Mouse (Mus musculus): ENCODE data around the gene Cip2a.
A peak's percentile ranks its signal among the peaks of the same experiment; 100 is the strongest.

The Cip2a gene

GRCm38 (mm10) chr16:48993559-48994342 lies at the start of gene Cip2a, which contains the start of gene Dzip3:
Gene Cip2a, plus strand, starts transcription at chr16:48994185.
Gene Dzip3, minus strand, starts transcription at chr16:48994165.
- peak; percentile 84 to 86 for DNase-seq

- DNase-seq, result no peak
These were observed 21.0 kb upstream of the Cip2a start for GRCm38 (mm10) chr16:48972996-48973395.

- no peak for DNase-seq
These were observed 20.4 kb upstream of the Cip2a start for GRCm38 (mm10) chr16:48973548-48973947.

DNA sequence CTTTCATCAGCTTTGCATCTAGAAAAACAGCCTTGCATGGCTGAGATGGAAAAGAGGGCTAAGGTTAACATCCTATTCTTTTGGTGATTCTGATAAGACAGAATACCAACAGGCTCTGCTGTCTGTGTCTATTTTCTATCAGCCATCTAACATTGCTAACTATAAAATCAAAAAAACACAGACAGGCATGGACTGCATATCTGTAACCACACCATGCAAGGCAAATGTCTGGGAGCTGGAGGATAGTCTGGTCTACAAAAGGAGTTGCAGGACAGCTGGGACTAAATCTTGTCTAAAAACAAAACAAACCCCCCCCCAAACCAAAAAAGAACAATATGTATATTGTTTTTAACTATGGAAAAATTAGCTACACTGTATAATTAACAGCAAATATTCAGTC lies 14.0 kb upstream of the Cip2a start:
- DNase-seq, result no peak

DNA sequence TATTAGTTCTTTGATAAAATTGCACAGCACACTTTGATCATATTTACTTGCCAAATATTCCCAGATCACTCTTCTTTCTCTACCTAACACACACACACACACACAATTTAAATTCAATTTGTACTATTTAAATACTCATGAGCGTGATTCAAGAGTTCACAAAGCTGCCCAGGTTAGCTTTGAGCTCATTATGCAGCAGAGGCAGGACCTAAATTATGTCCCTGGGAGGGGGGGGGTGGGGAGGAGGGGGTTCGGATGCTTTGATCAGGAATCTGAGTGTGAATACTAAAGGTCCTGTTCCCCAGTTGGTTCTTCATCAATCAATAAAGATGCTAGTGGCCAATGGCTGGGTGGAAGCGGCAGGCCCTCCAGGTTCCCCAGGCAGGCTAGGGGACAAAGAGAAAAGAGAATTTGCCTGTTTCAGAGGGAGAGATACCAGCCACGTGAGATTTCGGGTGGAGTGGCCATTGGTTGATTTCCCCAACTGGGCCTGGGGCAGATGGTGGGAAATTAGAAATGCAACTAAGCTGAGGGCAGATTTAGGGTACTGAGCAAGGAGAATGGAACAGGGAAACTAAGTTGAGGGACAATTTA lies 8.9 kb upstream of the Cip2a start:
- no peak for DNase-seq

DNA sequence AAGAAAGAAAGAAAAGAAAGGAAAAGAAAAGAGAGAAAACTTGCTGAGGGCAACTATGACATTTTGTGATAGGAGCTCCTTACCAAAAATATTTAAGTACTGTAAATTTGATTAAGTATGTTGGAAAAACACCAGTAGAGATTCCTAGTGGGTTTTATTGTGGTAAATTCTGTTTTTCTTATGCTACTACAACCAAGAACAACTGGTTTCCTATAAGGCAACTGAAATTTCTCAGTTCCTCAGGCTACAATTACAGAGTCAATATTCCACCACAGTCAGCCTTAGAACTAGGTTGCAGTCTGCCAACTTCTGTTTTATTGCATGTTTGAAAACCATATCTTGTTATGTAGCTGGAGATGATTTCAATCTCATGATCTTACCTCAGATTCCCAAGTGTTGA lies 4.3 kb upstream of the Cip2a start:
- DNase-seq, result no peak

DNA sequence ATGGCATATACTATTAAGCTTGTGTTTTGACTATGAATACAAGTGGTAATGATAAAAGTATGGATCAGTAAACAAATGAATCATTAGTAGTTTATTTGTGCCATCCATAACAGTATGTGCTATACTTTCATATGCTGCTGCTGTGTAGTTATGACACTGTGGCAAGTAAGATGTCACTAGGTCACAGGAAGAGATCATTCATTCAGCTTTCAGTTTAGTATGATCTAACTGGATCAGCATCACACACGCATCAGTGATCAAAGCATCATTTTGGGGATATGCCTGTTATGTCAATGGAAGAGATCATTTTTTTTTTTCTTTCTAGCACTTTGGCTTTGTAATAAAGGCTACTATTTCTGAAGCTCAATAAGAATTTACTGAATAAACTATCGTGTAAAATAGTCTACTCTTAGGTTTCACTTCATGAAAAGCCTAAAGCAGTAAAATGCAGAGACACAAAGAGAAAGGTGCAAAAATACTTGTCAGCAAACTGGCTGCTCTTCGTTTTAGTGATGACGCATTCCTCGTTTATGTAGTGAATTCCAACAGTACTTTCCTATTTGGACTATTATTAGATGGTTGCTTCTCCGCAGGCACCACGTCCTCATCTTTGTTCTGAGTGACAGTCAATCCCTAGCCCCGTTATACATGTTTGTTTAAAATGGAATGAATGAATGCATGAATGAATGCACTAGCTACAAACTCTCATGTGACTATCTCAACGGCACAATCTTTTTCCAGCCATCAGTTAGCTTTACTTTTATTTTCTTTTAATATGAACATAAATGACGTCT lies 1.4 kb upstream of the Cip2a start:
- DNase-seq, result no peak

- DNase-seq, result no peak
These were observed 790 bp upstream of the Cip2a start for GRCm38 (mm10) chr16:48993231-48993558.

GRCm38 (mm10) chr16:48994343-48994693 lies 333 bp downstream of the Cip2a start:
- no peak for DNase-seq

DNA sequence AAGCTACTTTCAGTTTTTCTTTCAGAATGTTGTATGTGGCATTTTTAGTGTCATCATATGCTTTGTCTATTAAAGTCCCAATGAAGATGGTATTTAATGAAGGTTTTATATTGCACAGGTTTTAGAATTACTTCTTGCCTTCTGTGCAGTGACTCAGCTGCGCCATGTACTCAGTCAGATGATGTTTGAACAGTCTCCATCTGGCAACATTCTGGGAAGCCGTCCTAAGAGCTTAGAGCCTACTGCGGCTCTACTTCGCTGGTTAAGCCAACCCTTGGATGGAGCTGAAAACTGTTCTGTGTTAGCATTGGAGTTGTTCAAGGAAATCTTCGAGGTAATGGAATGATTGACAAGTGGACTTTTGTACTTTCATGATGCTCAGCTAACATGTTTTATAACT lies 10.2 kb downstream of the Cip2a start:
- no peak for DNase-seq

- DNase-seq, result no peak
These were observed 22.8 kb downstream of the Cip2a start for GRCm38 (mm10) chr16:49016620-49017332.

DNA sequence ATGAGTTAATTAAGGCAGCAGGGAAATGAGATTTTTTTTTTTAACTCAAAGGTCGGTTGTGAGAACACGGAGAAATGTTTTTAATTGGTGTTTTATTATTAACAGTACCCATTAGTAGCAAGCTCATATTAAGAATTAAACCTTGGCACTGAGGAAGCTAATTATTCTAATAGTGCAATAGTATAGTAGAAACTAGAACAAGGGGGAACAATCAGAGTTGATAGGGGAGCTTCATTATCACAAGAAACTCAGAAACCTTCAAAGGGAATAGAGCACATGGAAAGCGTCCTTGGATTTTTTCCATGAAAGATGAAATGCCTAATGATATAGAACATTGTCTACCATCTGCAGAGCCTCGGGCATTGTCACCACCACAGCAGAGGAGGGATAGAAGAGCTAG lies 41.9 kb downstream of the Cip2a start:
- DNase-seq, result no peak

DNA sequence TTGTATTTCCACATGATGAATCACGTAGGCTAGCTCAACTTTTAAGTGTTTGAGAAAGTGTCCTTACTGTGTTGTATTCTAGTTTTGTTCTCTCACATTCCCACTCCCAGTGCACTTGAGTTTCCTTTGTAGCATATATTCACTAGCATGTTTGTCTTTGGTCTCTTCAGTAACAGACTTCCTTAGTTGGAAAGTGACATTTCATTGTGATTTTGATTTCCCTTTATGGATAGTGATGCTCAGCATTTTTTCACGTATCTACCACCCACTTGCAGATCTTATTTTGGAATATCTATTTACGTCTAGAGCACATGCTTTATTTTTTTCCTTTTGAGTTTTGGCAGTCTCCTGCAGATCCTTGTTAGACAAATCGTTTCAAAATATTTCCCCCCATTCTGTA lies 43.8 kb downstream of the Cip2a start:
- DNase-seq, result no peak

DNA sequence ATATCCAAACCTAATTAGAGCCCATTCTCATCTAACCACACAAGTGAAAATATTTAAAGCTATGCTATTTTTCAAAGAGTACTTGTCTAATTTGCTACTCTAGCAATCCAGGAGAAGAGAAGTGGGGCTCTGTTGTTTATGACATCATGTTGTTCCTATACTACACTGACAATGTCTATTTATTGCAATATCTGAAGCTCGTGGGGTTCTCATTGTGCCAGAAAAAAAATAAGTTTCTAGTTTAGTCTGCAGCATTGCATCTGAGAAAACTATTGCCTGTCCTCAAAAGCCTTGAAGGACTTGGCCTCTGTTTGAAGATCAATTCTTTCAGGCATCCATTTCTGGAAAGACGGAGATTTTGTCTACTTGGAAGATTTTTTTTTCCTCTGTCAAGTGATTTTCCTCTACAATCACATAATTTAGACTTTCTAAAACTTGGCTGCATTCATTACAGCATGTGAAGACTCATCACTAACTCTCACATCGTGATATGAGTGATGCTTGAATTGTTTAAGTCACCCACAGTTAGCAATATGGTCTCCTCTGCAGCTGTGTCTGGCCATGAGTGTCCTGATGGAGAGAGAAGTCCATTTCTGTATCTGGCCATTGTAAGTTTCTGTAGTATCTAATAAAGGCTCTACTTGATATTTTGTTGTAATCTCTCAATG lies 46.7 kb downstream of the Cip2a start:
- DNase-seq, result no peak

DNA sequence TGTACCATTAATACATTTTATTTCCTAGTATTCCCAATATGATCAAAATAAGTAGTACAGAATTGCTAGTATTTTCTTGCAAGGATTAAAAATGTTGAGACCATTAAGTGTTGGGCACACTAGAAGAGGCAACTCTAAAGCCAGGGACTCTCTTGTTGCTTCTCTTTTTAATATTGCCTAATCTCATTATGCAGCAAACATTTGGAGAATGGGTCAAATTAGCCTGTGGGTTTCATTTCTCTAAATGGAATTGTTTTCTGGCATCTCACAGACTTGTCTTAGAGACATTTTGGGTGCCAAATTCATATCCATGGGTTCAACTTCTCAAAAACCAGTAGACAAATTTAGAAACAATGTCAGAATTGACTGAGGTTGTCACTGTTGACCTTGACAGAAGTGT lies 55.2 kb downstream of the Cip2a start:
- no peak for DNase-seq

DNA sequence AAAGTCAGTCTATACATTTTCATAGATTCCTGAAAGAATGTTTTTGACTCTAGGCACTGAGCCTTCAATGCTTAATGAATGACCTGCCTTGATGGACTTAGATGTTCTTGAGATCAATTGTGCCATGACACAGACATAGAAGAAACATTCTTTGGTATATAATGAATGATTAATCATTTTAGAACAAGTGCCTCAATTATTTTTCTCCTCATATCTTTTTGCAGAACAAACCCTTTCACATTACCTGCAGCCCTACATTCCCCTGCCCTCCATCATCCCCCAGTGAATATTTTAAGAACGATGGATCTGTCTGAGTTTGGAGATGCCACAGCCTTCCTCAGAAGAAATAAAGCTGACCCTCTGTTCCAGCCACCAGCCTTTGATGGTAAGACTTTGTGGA lies 63.2 kb downstream of the Cip2a start, which contains the start of gene Myh15:
Myh15 (plus strand) TSS at position 301 of the 400 bp plus-strand sequence.
- no peak for DNase-seq

All from cerebellum, postnatal 36 days (tissue).